Mouse (Mus musculus): ENCODE data around the gene Sestd1. TPM values are rescaled to one million over a fixed set of nuclear protein-coding genes. Genes with fewer than 3 reads are reported as not detected.

The Sestd1 gene
- polyA plus RNA-seq, 1 experiment from 2014 or later = 27.3 TPM

- no peak overlapping the region for H3K4me3 ChIP-seq (ENCODE audit: low read depth, low read length)
- H3K4me1 ChIP-seq (ENCODE audit: control insufficient read depth, insufficient read depth, low read length) = no peaks in the 10 kb centered on the region
- DNase-seq (ENCODE audit: low spot score, missing footprints) (no peak), ATAC-seq (ENCODE audit: low FRiP score) (no peak)
- no peak overlapping the region for H3K4me2 ChIP-seq
- H3K27ac ChIP-seq (ENCODE audit: low read depth, low read length) = no peak overlapping the region
- no peaks in the 10 kb centered on the region for H3K27me3 ChIP-seq (ENCODE audit: control insufficient read depth, insufficient read depth, low read length)
- peaks cover 5% of the 10 kb centered on the region for H3K36me3 ChIP-seq (ENCODE audit: control insufficient read depth, insufficient read depth, low read length)
- 94% methylated on average over 10 of the region's 10 CpGs for WGBS
- no peak overlapping the region for H3K9ac ChIP-seq (ENCODE audit: low read length)
- H3K9me3 ChIP-seq (ENCODE audit: control insufficient read depth, low read length) = no peaks in the 10 kb centered on the region
These were observed 33.1 kb downstream of the Sestd1 start for GRCm38 (mm10) chr2:77247200-77247830.

GRCm38 (mm10) chr2:77245806-77246205 is 34.6 kb downstream of the Sestd1 start:
- DNase-seq (ENCODE audit: low spot score, missing footprints) (peak; percentile 70), ATAC-seq (ENCODE audit: low FRiP score) (no peak)
- WGBS = 76% methylated on average over 3 of the region's 3 CpGs
- H3K4me3 ChIP-seq (ENCODE audit: low read depth, low read length) = no peak overlapping the region
- no peaks in the 10 kb centered on the region for H3K27me3 ChIP-seq (ENCODE audit: control insufficient read depth, insufficient read depth, low read length)
- H3K27ac ChIP-seq (ENCODE audit: low read depth, low read length) = no peak overlapping the region
- no peak overlapping the region for H3K9ac ChIP-seq (ENCODE audit: low read length)
- no peaks in the 10 kb centered on the region for H3K4me1 ChIP-seq (ENCODE audit: control insufficient read depth, insufficient read depth, low read length)
- H3K36me3 ChIP-seq (ENCODE audit: control insufficient read depth, insufficient read depth, low read length) = peaks cover 5% of the 10 kb centered on the region
- H3K9me3 ChIP-seq (ENCODE audit: control insufficient read depth, low read length) = no peaks in the 10 kb centered on the region
- no peak overlapping the region for H3K4me2 ChIP-seq

- ATAC-seq (ENCODE audit: low FRiP score) (no peak), DNase-seq (ENCODE audit: low spot score, missing footprints) (peak; percentile 28)
- WGBS = 91% methylated on average over 6 of the region's 6 CpGs
- Histone ChIP-seq H3K27ac (ENCODE audit: low read depth, low read length) (no peak overlapping the region), H3K4me2 (no peak overlapping the region), H3K4me1 (ENCODE audit: control insufficient read depth, insufficient read depth, low read length) (no peaks in the 10 kb centered on the region), H3K27me3 (ENCODE audit: control insufficient read depth, insufficient read depth, low read length) (no peaks in the 10 kb centered on the region), H3K4me3 (ENCODE audit: low read depth, low read length) (no peak overlapping the region), H3K9me3 (ENCODE audit: control insufficient read depth, low read length) (no peaks in the 10 kb centered on the region), H3K36me3 (ENCODE audit: control insufficient read depth, insufficient read depth, low read length) (peaks cover 5% of the 10 kb centered on the region), H3K9ac (ENCODE audit: low read length) (no peak overlapping the region)
These were observed 38.1 kb downstream of the Sestd1 start for GRCm38 (mm10) chr2:77242248-77242647.

GRCm38 (mm10) chr2:77238607-77239006 is 41.8 kb downstream of the Sestd1 start:
- 93% methylated on average over 3 of the region's 3 CpGs for WGBS
- Histone ChIP-seq H3K27me3 (ENCODE audit: control insufficient read depth, insufficient read depth, low read length) (no peaks in the 10 kb centered on the region), H3K9ac (ENCODE audit: low read length) (no peak overlapping the region), H3K4me1 (ENCODE audit: control insufficient read depth, insufficient read depth, low read length) (no peaks in the 10 kb centered on the region), H3K27ac (ENCODE audit: low read depth, low read length) (no peak overlapping the region), H3K4me2 (no peak overlapping the region), H3K36me3 (ENCODE audit: control insufficient read depth, insufficient read depth, low read length) (no peaks in the 10 kb centered on the region), H3K4me3 (ENCODE audit: low read depth, low read length) (no peak overlapping the region), H3K9me3 (ENCODE audit: control insufficient read depth, low read length) (no peaks in the 10 kb centered on the region)
- no peak for ATAC-seq (ENCODE audit: low FRiP score)
- DNase-seq (ENCODE audit: low spot score, missing footprints) = no peak

- Histone ChIP-seq H3K36me3 (ENCODE audit: control insufficient read depth, insufficient read depth, low read length) (peaks cover 3% of the 10 kb centered on the region; the same call in 1 of the 2 replicates), H3K4me1 (ENCODE audit: control insufficient read depth, insufficient read depth, low read length) (no peaks in the 10 kb centered on the region), H3K4me2 (no peak overlapping the region), H3K9ac (ENCODE audit: low read length) (no peak overlapping the region), H3K27ac (ENCODE audit: low read depth, low read length) (no peak overlapping the region), H3K9me3 (ENCODE audit: control insufficient read depth, low read length) (no peaks in the 10 kb centered on the region), H3K27me3 (ENCODE audit: control insufficient read depth, insufficient read depth, low read length) (no peaks in the 10 kb centered on the region), H3K4me3 (ENCODE audit: low read depth, low read length) (no peak overlapping the region)
- ATAC-seq (ENCODE audit: low FRiP score) (no peak), DNase-seq (ENCODE audit: low spot score, missing footprints) (no peak)
- 90% methylated on average over 3 of the region's 3 CpGs for WGBS
These were observed 42.3 kb downstream of the Sestd1 start for GRCm38 (mm10) chr2:77238046-77238445.

GRCm38 (mm10) chr2:77236860-77237259 is 43.5 kb downstream of the Sestd1 start:
- Histone ChIP-seq H3K9me3 (ENCODE audit: control insufficient read depth, low read length) (no peaks in the 10 kb centered on the region), H3K4me2 (no peak overlapping the region), H3K4me3 (ENCODE audit: low read depth, low read length) (no peak overlapping the region), H3K27me3 (ENCODE audit: control insufficient read depth, insufficient read depth, low read length) (no peaks in the 10 kb centered on the region), H3K4me1 (ENCODE audit: control insufficient read depth, insufficient read depth, low read length) (no peaks in the 10 kb centered on the region), H3K27ac (ENCODE audit: low read depth, low read length) (no peak overlapping the region), H3K36me3 (ENCODE audit: control insufficient read depth, insufficient read depth, low read length) (peaks cover 5% of the 10 kb centered on the region; the same call in 1 of the 2 replicates), H3K9ac (ENCODE audit: low read length) (no peak overlapping the region)
- WGBS = 94% methylated on average over 4 of the region's 4 CpGs
- no peak for ATAC-seq (ENCODE audit: low FRiP score)
- no peak for DNase-seq (ENCODE audit: low spot score, missing footprints)

GRCm38 (mm10) chr2:77235896-77236295 is 44.5 kb downstream of the Sestd1 start:
- Histone ChIP-seq H3K4me1 (ENCODE audit: control insufficient read depth, insufficient read depth, low read length) (no peaks in the 10 kb centered on the region), H3K36me3 (ENCODE audit: control insufficient read depth, insufficient read depth, low read length) (peaks cover 7% of the 10 kb centered on the region; the same call in 1 of the 2 replicates), H3K4me2 (no peak overlapping the region), H3K27ac (ENCODE audit: low read depth, low read length) (no peak overlapping the region), H3K27me3 (ENCODE audit: control insufficient read depth, insufficient read depth, low read length) (no peaks in the 10 kb centered on the region), H3K4me3 (ENCODE audit: low read depth, low read length) (no peak overlapping the region), H3K9me3 (ENCODE audit: control insufficient read depth, low read length) (no peaks in the 10 kb centered on the region), H3K9ac (ENCODE audit: low read length) (no peak overlapping the region)
- ATAC-seq (ENCODE audit: low FRiP score) = no peak
- 90% methylated on average over 4 of the region's 4 CpGs for WGBS
- DNase-seq (ENCODE audit: low spot score, missing footprints) = no peak

GRCm38 (mm10) chr2:77232604-77233003 is 47.8 kb downstream of the Sestd1 start:
- no peak for DNase-seq (ENCODE audit: low spot score, missing footprints)
- peaks cover 7% of the 10 kb centered on the region; the same call in 1 of the 2 replicates for H3K36me3 ChIP-seq (ENCODE audit: control insufficient read depth, insufficient read depth, low read length)
- H3K27me3 ChIP-seq (ENCODE audit: control insufficient read depth, insufficient read depth, low read length) = no peaks in the 10 kb centered on the region
- no peak overlapping the region for H3K9ac ChIP-seq (ENCODE audit: low read length)
- no peak for ATAC-seq (ENCODE audit: low FRiP score)
- H3K27ac ChIP-seq (ENCODE audit: low read depth, low read length) = no peak overlapping the region
- no peak overlapping the region for H3K4me2 ChIP-seq
- H3K9me3 ChIP-seq (ENCODE audit: control insufficient read depth, low read length) = no peaks in the 10 kb centered on the region
- H3K4me1 ChIP-seq (ENCODE audit: control insufficient read depth, insufficient read depth, low read length) = no peaks in the 10 kb centered on the region
- H3K4me3 ChIP-seq (ENCODE audit: low read depth, low read length) = no peak overlapping the region
- WGBS = 96% methylated on average over 2 of the region's 2 CpGs

GRCm38 (mm10) chr2:77220960-77221359 is 59.4 kb downstream of the Sestd1 start:
- no peaks in the 10 kb centered on the region for H3K9me3 ChIP-seq (ENCODE audit: control insufficient read depth, low read length)
- 84% methylated on average over 2 of the region's 2 CpGs for WGBS
- H3K27me3 ChIP-seq (ENCODE audit: control insufficient read depth, insufficient read depth, low read length) = no peaks in the 10 kb centered on the region
- H3K4me2 ChIP-seq = no peak overlapping the region
- DNase-seq (ENCODE audit: low spot score, missing footprints) = no peak
- H3K36me3 ChIP-seq (ENCODE audit: control insufficient read depth, insufficient read depth, low read length) = no peaks in the 10 kb centered on the region
- H3K27ac ChIP-seq (ENCODE audit: low read depth, low read length) = no peak overlapping the region
- H3K4me3 ChIP-seq (ENCODE audit: low read depth, low read length) = no peak overlapping the region
- H3K4me1 ChIP-seq (ENCODE audit: control insufficient read depth, insufficient read depth, low read length) = no peaks in the 10 kb centered on the region
- no peak overlapping the region for H3K9ac ChIP-seq (ENCODE audit: low read length)
- no peak for ATAC-seq (ENCODE audit: low FRiP score)

Data from midbrain, embryonic 11.5 days (tissue).